Mouse (Mus musculus) lung, adult 2 months (tissue): Measurements from ENCODE around the gene Dbi.

Experiments used
- CTCF ChIP-seq: fragments of 200-500 bp; IDR thresholded peaks from 2 replicates; pipeline ENCODE4 v1.5.1; 2011; ENCODE audit warnings: mild to moderate bottlenecking, low read length, control low read depth; ENCODE audit not compliant: insufficient read depth
- POLR2A ChIP-seq: fragments of 200-500 bp; IDR thresholded peaks from 2 replicates; pipeline ENCODE4 v1.6.1; 2011; ENCODE audit warnings: low read depth, mild to moderate bottlenecking, control low read depth, low read length, borderline replicate concordance; ENCODE audit errors: extremely low read depth

DNA sequence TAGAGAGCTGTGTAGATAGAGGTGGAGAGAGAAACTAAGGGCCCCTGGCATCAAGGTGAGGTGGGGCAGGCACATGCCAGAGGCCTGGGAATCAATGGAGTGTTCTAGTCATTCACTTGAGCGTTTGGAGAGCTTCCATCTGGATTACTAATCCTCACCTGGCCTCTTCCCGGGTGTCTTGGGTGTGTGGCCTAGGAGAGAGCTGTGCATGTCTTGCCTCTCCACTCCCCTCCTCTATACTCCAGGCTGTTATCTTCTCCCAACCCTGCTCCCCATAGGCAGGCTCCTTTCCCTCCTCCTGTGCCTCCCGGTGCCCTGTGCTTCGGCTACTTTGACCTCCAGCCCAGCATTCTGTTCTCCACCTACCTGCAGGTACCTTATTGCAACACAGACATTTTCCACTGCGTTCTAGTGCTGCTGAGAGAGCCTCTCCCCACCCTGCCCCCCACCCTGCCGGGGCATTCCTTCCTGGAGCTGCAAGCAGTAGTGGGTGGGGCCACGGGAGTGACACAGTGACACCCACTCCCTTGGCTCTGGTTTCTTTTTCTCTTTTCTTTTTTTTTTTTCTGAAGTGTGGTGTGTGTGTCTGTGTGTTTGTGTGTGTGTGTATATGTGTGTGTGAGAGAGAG, 37.8 kb downstream of the Dbi start:
- no peak for TF ChIP-seq POLR2A
- TF ChIP-seq CTCF: no peak
